Mouse (Mus musculus) olfactory bulb, adult 2 months (tissue): Measurements from ENCODE around the gene Pif1. TPM values are rescaled to one million over a fixed set of nuclear protein-coding genes. Genes with fewer than 3 reads are reported as not detected.

Experiments used
- H3K27ac ChIP-seq: fragments of 200-500 bp; 2 replicates; pipeline ENCODE4 v1.5.1; 2012; ENCODE audit warnings: low read depth, low read length; ENCODE audit not compliant: insufficient read depth
- H3K4me1 ChIP-seq: fragments of 200-500 bp; 2 replicates; pipeline ENCODE4 v1.6.1; 2012; ENCODE audit warnings: low read length; ENCODE audit not compliant: control insufficient read depth, insufficient read depth
- H3K4me3 ChIP-seq: fragments of 200-500 bp; 2 replicates; pipeline ENCODE4 v1.5.1; 2012; ENCODE audit warnings: mild to moderate bottlenecking, low read depth, low read length, moderate library complexity; ENCODE audit not compliant: insufficient read depth
- CTCF ChIP-seq: fragments of 200-500 bp; IDR thresholded peaks from 2 replicates; pipeline ENCODE4 v1.5.1; 2012; ENCODE audit warnings: low read depth, mild to moderate bottlenecking, low read length, moderate library complexity; ENCODE audit not compliant: insufficient read depth
- POLR2A ChIP-seq: fragments of 200-500 bp; IDR thresholded peaks from 2 replicates; pipeline ENCODE4 v1.6.1; 2012; ENCODE audit warnings: mild to moderate bottlenecking, low read depth, low read length, moderate library complexity; ENCODE audit not compliant: insufficient read depth
- WGBS: fragments of 180-500 bp; shearing (Covaris S2); methylation state at CpG from one replicate; pipeline ENCODE4 v1.1.7; 2018; 5-methylcytosine and 5-hydroxymethylcytosine counted together
- polyA plus RNA-seq: library from polyadenylated mRNA; stranded (reverse); fragments of >200 nt; gene quantifications from 2 replicates; pipeline ENCODE4 v1.2.4, GENCODE M21; 2012; ENCODE audit warnings: low replicate concordance; ENCODE audit not compliant: missing spikeins, insufficient read depth, insufficient read length

The Pif1 gene
- polyA plus RNA-seq, 1 experiment = not detected

DNA sequence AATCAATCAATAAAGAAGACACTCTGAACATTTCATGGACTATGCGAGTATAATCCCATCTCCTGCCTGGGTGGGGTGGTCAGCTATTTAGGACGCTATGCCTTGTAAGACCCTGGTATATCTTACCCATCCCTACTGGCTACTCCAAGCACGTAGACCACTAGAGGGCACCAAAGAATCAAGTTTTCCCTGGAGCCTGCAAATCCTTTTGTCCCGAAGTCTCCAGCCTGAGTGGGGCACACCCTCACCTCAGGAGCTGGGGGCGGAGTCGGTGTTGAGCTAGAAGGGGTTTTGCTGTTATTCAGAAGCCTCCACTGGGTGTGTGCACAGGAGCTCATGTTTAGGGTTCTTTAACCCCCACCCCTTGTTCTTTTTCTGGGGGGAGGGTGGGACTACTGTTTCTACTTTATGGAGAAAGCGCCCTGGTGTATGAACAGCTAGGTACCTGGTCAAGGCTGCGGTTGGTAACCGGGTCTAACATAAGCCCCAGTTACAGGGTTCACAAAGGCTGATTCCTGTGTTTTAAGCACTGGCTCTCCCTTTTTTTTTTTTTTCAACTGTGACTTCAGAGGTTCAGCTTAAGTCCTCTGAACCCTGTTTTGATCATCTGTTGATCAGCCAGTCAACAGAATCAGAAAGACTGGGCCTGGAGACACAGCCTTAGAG, 18.6 kb downstream of the Pif1 start:
- 6% methylated on average over 9 of the region's 9 CpGs for WGBS
- no peak overlapping the region for H3K27ac ChIP-seq
- H3K4me1 ChIP-seq = peaks cover 2% of the 10 kb centered on the region; the same call in 1 of the 2 replicates
- H3K4me3 ChIP-seq = no peak overlapping the region
- TF ChIP-seq POLR2A (no peak), CTCF (no peak; the same call in 1 of the 2 replicates)

DNA sequence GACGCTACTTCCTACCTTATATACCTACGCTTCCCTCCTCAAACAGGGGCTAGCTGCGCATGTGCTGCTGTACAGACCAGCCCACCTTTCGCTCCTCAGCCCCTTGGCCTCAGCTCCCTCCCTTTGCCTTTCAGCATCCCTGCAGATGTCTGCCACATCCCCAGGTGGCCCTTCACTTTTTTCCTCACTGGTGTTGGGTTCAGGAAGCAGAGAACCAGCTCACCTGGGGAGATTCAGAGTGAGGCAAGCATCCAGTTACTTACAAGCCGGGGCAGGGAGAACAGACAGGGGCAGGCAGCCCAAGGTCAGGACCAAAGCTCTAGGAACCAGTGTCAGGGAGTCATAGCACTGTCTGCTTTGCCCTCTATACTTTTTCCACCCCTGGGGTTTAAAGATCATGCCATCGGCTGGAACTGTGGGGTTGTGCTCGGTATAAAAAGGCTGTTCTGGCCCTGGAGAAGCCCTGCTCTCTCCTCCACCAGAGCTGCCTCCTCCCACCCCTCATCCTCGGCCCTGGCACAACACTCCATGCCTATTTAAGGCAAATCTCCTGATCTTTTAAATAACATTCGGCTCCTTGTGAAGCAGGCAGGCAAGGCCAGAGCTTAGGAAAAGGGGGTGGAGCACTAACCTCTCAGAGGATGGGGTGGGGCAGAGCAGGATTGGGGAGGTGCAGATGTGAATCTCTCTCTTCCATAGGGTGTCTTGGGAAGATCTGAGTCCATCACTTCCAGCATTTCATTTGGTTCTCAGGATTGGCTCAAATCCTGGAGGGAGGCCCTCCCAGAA, 19.6 kb downstream of the Pif1 start:
- 61% methylated on average over 9 of the region's 9 CpGs for WGBS
- TF ChIP-seq POLR2A (no peak), CTCF (no peak)
- Histone ChIP-seq H3K27ac (no peak overlapping the region), H3K4me3 (no peak overlapping the region), H3K4me1 (peaks cover 2% of the 10 kb centered on the region; the same call in 1 of the 2 replicates)

DNA sequence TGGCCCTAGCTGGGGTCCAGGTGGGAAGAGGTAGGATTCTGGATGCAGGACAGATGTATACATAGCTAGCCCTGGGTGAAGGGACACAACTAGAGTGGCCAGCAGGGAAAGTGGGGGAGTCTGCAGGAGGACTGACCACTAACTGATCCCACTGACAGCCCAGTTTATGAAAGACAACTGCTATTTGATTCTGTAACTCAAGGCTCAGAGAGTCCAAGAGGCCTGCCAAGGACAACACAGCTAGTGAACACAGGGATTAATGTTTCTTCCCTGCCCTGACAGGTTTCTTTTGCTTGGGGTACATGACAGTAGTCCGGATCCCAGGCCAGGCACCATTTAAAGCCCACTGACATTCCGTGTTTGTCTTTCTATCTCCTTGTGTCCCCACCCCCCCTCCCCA, 20.2 kb downstream of the Pif1 start:
- WGBS = 83% methylated on average over 2 of the region's 2 CpGs
- no peak overlapping the region for H3K27ac ChIP-seq
- TF ChIP-seq CTCF = no peak
- no peak for TF ChIP-seq POLR2A
- peaks cover 2% of the 10 kb centered on the region; the same call in 1 of the 2 replicates for H3K4me1 ChIP-seq
- H3K4me3 ChIP-seq = no peak overlapping the region

DNA sequence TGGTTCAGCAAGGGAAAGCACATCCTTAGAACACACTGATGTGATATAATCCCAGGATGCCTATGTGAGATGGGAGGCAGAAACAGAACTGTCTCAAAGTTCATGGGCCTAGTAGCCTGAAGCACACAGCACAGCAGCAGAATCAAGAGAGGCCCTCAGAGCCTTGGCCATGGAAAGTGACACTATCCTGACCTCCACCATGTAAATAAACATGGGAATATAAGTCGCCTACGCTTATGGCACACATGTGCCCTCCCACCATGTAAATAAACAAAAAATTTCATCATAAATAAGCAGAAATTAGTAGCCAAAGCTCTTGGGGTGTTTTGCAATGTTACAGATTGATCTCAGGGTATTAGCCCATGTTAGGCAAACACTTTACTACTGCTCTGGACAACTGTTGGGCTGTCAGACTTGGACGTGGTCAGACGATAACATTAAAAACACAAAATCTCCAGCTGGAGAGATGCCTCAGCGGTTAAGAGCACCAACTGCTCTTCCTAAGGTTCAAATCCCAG, 25.1 kb downstream of the Pif1 start:
- Histone ChIP-seq H3K4me1 (no peaks in the 10 kb centered on the region), H3K4me3 (no peak overlapping the region), H3K27ac (no peak overlapping the region)
- TF ChIP-seq CTCF = no peak
- TF ChIP-seq POLR2A = no peak
- WGBS = 94% methylated on average over 5 of the region's 5 CpGs

DNA sequence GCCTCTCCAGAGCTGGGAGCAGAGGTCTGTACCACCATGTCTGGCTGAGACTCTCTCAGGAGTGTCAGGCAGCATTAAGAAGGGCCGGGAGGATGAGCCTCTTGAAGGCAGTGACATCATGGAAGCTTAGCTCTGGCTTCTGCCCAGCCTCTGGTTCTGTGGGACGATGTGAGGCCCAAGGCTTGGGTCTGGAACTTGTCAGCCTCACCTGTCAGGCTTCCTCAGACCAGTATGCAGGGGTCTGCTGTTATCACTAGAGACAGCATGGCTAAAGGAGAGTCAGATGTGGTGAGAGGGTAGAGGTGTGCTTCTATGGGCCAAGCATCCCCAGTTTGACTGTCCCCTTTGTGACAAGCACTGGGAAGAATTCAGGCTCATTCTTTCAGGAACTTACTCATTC, 26.1 kb downstream of the Pif1 start:
- no peak for TF ChIP-seq CTCF
- no peak for TF ChIP-seq POLR2A
- 84% methylated on average over 2 of the region's 2 CpGs for WGBS
- Histone ChIP-seq H3K4me3 (no peak overlapping the region), H3K4me1 (no peaks in the 10 kb centered on the region), H3K27ac (no peak overlapping the region)

DNA sequence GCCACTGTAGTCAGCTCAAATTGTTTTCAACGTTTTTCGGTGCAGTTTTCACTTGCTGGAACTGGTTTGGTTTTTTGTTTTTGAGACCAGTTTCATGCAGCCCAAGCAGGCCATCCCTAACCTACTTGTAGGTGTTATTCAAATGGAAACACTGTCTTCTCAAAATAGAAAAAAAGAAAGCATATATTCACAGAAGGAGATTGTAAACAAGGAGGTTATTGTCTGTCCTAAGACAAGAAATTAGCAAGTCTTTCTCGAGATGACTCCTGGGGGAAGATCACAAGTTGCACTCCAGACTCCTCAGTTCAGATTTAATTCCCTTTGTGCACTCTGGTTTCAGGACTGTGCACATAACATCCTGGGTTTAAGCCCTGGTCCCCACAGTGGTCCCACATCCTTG, 32.4 kb downstream of the Pif1 start:
- WGBS = 50% methylated on average over 3 of the region's 3 CpGs
- H3K4me1 ChIP-seq = no peaks in the 10 kb centered on the region
- TF ChIP-seq CTCF (no peak), POLR2A (no peak)
- no peak overlapping the region for H3K4me3 ChIP-seq
- no peak overlapping the region for H3K27ac ChIP-seq

DNA sequence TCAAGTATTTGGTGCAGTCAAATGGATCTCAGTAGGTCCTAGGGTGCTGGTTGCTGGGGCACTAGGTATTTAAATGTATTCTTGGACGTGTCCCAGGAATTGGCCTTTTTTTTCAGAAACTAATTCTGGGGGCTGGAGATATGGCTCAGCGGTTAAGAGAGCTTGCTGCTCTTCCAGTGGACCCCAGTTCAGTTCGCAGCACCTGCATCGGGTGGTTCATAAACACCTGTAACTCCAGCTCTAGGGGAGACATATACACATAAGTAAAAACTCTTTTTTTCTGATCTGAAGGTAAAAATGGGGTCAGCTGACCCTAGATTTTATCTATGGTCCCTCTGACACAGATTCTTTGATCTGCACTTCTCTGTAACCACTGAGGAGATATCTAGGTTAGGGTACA, 34.2 kb downstream of the Pif1 start:
- Histone ChIP-seq H3K4me1 (no peaks in the 10 kb centered on the region), H3K4me3 (no peak overlapping the region), H3K27ac (no peak overlapping the region)
- TF ChIP-seq POLR2A (no peak), CTCF (no peak)
- 85% methylated on average over 4 of the region's 4 CpGs for WGBS

DNA sequence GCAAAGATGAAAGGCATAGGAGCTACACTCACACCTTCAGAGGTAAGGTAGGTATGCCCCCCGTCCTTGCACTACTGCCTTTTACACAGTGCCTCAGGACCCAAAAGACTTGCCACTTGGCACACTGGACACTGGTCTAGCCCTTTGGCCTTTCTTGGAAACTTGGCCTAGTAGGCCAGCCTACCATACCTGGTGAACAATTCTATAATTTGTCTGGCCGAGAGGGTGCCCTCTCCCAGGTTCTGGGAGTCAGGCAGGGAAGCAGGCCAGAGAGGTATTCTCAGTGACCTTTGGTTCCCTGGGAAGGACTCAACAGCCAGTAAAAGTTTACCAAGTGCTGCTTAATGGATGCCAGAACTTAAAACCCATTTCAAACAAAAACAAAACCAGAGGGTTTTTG, 34.7 kb downstream of the Pif1 start:
- Histone ChIP-seq H3K27ac (no peak overlapping the region), H3K4me1 (no peaks in the 10 kb centered on the region), H3K4me3 (no peak overlapping the region)
- WGBS = 93% methylated on average over 2 of the region's 2 CpGs
- TF ChIP-seq CTCF (no peak), POLR2A (no peak)

DNA sequence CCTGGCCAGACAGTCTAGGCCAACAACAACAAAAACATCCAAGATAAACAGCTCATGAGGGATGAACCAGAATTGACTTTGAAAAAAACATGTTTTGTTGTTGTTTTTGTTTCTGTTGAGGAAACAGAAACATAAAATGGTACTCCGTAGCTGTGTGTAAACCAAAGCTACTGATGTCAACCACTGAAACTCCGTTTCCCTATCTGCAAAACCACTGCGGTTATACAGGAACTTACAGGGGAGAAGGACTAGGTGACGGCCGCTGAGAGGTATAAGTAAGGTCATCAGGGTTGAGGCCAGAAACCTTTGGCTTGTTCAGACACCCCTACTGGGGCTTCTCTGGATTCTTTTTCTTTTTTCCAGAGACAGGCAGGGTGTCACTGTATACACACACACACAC, 35.9 kb downstream of the Pif1 start:
- Histone ChIP-seq H3K4me1 (no peaks in the 10 kb centered on the region), H3K4me3 (no peak overlapping the region), H3K27ac (no peak overlapping the region)
- TF ChIP-seq CTCF (no peak), POLR2A (no peak)
- WGBS = 93% methylated on average over 5 of the region's 5 CpGs
